Mouse (Mus musculus): Measurements from ENCODE around the gene Tnfrsf8. TPM values are rescaled to one million over a fixed set of nuclear protein-coding genes. Genes with fewer than 3 reads are reported as not detected.
"Not testable (repeated sequence)": the region's sequence is repeated elsewhere in the genome, so short reads cannot be mapped to it uniquely, and the experiment has no call there.

Gene Tnfrsf8
- total RNA-seq (2021) = under 1 TPM; 0.86 to 0.87 TPM

GRCm38 (mm10) chr4:145314836-145315467 is at the start of gene Tnfrsf8:
TSS of gene Tnfrsf8 (minus strand) at chr4:145315164.
- DNase-seq = no peak

GRCm38 (mm10) chr4:145361635-145362034 is 46.7 kb upstream of the Tnfrsf8 start:
- DNase-seq = not testable (repeated sequence)

- no peak for DNase-seq
These were observed 46.1 kb upstream of the Tnfrsf8 start for GRCm38 (mm10) chr4:145361065-145361464.

GRCm38 (mm10) chr4:145360567-145360966 is 45.6 kb upstream of the Tnfrsf8 start:
- no peak for DNase-seq

GRCm38 (mm10) chr4:145356234-145356633 is 41.3 kb upstream of the Tnfrsf8 start:
- DNase-seq = no peak

GRCm38 (mm10) chr4:145353855-145354254 is 38.9 kb upstream of the Tnfrsf8 start:
- DNase-seq = no peak

- no peak for DNase-seq
These were observed 30.0 kb upstream of the Tnfrsf8 start for GRCm38 (mm10) chr4:145344948-145345347.

- no peak for DNase-seq
These were observed 27.2 kb upstream of the Tnfrsf8 start for GRCm38 (mm10) chr4:145341879-145342809.

- DNase-seq = no peak
These were observed 23.2 kb upstream of the Tnfrsf8 start for GRCm38 (mm10) chr4:145337906-145338858.

- DNase-seq = no peak
These were observed 21.6 kb upstream of the Tnfrsf8 start for GRCm38 (mm10) chr4:145336587-145336986.

- DNase-seq = no peak
These were observed 21.1 kb upstream of the Tnfrsf8 start for GRCm38 (mm10) chr4:145336019-145336418.

GRCm38 (mm10) chr4:145323631-145324030 is 8.7 kb upstream of the Tnfrsf8 start:
- DNase-seq = no peak

- DNase-seq = no peak
These were observed 8.1 kb upstream of the Tnfrsf8 start for GRCm38 (mm10) chr4:145322995-145323627.

GRCm38 (mm10) chr4:145322211-145322610 is 7.2 kb upstream of the Tnfrsf8 start:
- DNase-seq = no peak

- DNase-seq = no peak
These were observed 5.7 kb upstream of the Tnfrsf8 start for GRCm38 (mm10) chr4:145320624-145321023.

GRCm38 (mm10) chr4:145319274-145320226 is 4.6 kb upstream of the Tnfrsf8 start:
- no peak for DNase-seq

GRCm38 (mm10) chr4:145316708-145317107 is 1.7 kb upstream of the Tnfrsf8 start:
- DNase-seq = no peak

GRCm38 (mm10) chr4:145313966-145314365 is 998 bp downstream of the Tnfrsf8 start:
- no peak for DNase-seq

GRCm38 (mm10) chr4:145313256-145313655 is 1.7 kb downstream of the Tnfrsf8 start:
- DNase-seq = no peak

- DNase-seq = no peak
These were observed 2.4 kb downstream of the Tnfrsf8 start for GRCm38 (mm10) chr4:145312530-145312929.

- DNase-seq = no peak
These were observed 4.1 kb downstream of the Tnfrsf8 start for GRCm38 (mm10) chr4:145310859-145311258.

All from layer of hippocampus, postnatal 36 days (tissue).